Mouse (Mus musculus): ENCODE data around the gene Ifnb1. TPM values are rescaled to one million over a fixed set of nuclear protein-coding genes. Genes with fewer than 3 reads are reported as not detected.
"Not testable (repeated sequence)": the region's sequence is repeated elsewhere in the genome, so short reads cannot be mapped to it uniquely, and the experiment has no call there.

Gene Ifnb1
- not detected for total RNA-seq (2021)
- long read RNA-seq, experiment 1, result 0 reads
- long read RNA-seq, experiment 2, result 0 reads

DNA sequence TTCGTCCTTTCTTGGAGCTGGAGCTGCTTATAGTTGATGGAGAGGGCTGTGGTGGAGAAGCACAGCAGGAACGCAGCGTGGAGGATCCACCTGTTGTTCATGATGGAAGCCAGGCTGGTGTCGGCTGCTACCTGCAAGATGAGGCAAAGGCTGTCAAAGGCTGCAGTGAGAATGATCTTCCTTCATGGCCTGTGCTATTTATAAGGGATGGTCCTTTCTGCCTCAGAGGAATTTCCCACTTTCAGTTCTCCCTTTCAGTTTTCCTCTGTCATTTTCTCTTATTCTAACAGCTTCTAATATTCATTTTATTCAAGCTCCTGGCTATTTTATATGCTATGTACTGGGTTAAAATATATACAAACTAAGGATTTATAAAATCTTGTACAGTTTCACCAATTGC lies at the start of gene Ifnb1:
Gene Ifnb1, minus strand, starts transcription at position 101 of the 400 bp plus-strand sequence.
- DNase-seq (ENCODE audit: low spot score in 2 of 2), result no peak

DNA sequence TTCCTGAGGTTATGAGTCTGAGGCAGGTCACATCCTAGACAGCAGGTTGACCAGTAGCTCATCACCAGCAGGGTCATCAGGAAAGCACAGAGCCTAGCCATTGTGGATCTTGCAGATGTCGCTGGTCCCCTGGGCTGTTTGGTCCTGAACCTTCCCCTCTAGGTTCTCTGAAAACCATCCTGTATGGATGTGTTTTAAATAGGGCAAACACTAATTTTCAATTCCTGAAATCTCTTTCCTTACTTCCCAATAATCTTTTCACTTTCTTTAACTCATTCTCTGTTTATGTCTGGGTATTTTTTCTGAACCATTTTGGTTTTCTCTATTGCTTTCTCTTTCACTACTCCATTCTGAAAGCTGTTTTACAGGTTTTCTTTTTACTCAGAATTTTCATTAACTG lies 49.1 kb upstream of the Ifnb1 start, which contains the start of gene Ifna14:
Gene Ifna14, minus strand, starts transcription at position 101 of the 400 bp plus-strand sequence.
- no peak for DNase-seq (ENCODE audit: low spot score in 2 of 2)

DNA sequence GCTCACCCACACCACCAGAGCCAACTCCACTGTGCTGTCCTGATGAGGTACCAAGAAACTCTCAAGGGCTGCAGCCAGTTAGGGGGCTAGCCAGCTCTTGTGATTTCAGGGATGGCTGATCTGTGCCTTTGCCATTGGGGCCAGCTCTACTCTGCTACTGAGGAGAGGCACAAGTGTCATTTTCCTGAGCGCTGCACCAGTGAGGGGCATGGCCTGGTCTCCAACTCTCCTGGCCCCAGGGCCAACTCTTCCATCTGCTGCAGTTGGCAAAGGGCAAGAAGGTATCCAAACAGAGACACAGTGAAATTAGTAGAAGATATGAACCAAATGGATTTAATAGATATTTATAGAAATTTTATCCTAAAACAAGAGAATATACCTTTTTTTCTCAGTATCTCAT lies 39.2 kb upstream of the Ifnb1 start:
- DNase-seq (ENCODE audit: low spot score in 2 of 2), result no peak

DNA sequence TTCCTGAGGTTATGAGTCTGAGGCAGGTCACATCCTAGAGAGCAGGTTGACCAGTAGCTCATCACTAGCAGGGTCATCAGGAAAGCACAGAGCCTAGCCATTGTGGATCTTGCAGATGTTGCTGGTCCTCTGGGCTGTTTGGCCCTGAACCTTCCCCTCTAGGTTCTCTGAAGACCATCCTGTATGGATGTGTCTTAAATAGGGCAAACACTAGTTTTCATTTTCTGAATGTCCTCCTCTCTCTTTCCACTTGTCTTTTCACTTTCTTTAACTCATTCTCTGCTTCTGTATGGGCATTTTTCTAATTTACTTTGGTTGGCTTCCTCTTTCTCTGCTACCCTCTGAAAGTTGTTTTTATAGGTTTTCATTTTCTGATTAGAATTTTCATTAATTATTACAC lies 35.6 kb upstream of the Ifnb1 start, which contains the start of gene Ifna15:
Gene Ifna15, minus strand, starts transcription at position 101 of the 400 bp plus-strand sequence.
- DNase-seq (ENCODE audit: low spot score in 2 of 2), result not testable (repeated sequence)

DNA sequence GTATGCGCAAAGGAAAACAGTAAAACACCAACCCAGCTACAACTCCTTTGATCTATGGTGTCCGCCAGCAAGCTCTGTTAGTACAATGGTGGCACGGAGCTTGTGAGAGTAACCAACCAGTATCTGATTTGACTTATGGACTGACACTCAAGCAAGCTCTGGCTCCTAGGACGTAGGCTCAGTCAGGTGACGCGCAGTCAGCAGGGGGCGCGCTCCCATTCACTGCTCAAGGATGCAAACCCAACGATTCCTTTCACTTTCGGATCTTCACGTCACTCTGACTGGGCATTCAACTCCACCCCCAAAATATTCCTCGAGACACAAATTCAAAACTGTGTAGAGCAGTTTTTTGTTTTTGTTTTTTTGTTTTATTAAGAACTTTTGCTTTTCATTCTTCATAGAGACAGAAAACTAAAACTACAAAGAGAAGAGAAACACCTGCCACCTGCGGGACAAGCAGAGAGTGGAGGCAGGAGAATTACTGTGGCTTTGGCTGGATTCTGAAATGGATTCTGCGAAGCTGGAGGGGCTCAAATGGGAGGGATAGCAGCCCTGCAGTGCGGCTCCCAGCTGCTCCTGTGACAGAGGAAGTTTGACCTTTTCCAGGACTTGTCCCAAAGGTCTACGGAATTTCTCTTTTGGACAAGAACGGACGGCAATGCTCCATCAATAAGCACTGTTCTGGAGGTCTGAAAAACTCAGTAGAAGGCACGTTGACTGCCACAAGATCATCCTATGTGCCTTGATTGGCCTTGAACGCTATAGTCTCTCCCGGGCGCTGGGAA lies 27.8 kb upstream of the Ifnb1 start:
- peak; percentile 27 to 58 for DNase-seq (ENCODE audit: low spot score in 2 of 2)

DNA sequence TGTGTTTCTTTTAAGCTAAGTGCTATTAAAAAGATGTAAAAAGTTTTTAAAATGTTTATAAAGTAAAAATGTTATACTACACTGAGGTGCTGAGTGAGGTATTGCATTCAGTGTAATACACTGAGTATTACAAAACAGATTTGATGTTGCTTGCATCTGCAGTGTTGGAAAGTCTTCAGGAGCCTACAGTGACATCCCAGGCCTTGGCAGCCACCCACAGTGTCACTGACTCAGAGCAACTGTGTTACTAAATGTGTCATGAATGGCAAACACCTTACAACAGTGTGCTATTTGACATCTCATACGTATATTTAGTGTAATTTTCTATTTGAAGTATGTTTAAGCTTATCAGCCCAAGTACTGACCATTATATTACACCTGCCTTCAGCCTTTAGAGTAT lies 25.4 kb upstream of the Ifnb1 start:
- DNase-seq (ENCODE audit: low spot score in 2 of 2), result no peak

DNA sequence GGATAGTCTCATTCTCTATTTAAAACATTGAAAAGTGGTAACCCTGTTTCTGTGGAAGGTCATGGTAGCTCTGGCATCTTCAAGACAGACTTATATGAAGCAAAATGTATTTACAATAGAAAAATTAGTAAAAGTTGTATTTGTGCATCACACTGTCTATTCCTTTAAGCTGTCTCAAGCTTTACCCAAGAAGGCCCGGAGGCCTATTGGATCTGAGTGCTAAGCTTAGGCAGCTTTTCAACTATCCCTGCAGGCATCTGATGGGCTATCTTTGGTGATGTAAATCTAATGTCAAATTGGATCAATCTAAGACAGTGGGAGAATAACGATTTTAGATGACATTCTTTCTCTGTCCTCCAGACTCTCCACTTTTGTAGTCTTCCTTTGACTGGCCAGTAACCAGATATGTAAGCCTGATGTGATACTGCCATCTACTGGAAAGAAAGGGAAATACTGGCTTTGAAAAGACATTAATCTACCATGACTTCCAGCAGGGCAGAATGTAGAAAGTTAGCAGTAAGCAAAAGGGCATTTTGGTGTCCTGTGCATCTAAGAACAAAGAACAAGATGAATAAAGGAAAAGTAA lies 21.2 kb upstream of the Ifnb1 start:
- peak; percentile 15 to 80 for DNase-seq (ENCODE audit: low spot score in 2 of 2)

DNA sequence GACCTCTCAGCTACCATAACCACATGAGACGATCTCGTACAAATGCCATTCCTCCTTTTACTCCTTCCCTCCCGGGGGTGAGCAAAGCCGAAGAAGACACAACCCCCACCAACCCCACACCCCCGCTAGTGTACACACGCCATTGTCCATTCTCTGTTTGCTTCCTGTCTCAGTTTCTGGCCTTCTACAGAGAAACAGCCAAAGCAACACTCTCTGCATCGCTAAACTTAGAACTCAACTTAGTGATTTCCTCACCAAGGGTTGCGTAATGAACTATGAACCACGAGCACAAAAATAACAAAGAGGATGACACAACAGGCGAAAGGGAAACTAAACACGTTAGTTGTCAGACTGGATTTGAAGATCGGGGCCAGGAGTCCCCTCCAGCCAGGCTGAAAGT lies 14.8 kb upstream of the Ifnb1 start:
- DNase-seq (ENCODE audit: low spot score in 2 of 2), result no peak

DNA sequence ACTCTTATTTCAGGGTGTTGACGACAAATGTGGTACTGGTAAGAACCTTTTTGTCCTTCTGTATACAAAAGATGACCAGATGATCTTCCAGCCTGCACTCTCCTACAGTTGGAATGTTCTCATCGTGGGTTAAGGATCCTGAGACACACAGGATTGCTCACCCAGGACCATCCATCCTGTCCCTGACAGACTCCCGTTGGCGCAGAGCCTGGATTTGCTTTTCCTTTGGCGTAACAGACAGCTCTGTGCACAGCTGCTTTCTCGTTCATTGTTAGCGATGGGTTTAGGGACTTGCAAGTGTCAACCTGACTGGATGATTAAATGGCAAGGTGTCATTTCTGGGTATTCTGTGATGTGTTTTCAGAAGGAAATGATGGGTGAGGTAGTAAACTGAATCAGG lies 14.1 kb upstream of the Ifnb1 start:
- no peak for DNase-seq (ENCODE audit: low spot score in 2 of 2)

DNA sequence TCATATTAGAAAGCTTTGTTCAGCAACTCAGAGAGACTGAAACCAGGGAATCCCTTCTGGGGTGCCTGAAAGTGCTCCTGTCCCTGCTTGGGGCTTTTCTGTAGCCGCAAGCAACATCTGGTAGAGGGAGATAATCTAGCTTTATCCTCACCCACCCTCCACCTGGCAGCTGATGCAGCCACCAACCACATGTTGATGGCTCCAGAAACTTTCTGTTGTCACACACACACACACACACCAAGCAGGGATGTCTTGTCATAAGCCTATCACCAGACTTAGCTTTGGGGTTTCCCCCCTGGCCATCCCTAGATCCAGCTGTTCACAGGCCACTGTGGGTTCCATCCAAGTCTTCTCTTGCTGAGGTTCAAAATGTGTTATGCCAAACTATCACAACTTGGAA lies 13.2 kb upstream of the Ifnb1 start:
- DNase-seq (ENCODE audit: low spot score in 2 of 2), result no peak

DNA sequence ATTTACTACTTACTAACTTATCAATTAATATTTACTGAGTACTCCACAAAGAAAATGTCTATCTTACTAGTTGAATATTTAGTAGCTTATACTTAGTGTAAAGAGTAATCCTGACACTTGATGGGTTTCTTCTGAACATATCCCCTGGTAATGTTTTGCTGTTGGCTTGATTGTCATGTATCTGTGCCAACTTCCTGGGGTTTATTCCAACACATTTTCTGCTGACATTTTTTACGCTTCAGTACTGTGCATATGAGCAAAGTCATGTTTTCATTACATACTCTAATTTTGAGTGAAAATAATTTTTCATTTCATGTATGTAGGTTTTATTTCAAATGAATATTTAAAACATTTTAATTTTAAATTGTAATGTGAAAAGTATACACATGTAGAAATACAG lies 12.3 kb upstream of the Ifnb1 start:
- no peak for DNase-seq (ENCODE audit: low spot score in 2 of 2)

DNA sequence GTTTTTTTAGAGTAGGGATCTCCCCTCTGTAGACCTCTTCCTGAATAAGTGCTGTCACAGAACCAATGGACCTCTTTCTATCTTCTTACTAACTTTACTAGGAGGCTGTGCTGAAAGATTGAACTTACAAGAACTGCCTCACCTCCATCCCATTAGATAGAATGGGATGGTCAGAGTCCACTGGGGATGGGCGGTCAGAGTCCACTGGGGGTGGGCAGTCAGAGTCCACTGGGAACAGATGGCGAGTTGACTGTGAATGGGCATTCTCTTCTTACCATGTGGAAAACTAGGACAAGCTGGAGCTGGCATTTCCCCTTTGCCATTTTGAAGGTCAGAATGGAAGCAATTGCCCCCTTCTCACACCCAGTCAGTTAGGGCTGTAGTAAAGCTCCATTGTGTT lies 10.9 kb upstream of the Ifnb1 start:
- no peak for DNase-seq (ENCODE audit: low spot score in 2 of 2)

DNA sequence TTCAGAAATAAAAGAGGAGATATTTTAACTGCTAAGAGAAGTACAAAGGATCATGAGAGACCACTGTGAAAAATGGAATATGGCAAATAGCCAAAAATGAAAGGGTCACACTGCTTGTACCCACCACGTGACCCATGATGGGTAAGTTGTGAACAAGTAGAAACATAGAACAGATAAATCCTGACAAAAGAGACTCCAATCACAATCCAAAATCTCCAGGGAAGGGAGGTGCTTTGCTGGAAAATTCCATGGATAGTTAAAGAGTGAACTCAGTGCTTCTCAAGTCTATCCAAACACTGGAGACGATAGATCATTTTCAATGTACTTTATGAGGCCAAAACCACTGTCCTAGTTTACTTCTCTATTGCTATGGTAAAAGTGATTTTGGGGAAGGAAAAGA lies 8.3 kb upstream of the Ifnb1 start:
- DNase-seq (ENCODE audit: low spot score in 2 of 2), result no peak

DNA sequence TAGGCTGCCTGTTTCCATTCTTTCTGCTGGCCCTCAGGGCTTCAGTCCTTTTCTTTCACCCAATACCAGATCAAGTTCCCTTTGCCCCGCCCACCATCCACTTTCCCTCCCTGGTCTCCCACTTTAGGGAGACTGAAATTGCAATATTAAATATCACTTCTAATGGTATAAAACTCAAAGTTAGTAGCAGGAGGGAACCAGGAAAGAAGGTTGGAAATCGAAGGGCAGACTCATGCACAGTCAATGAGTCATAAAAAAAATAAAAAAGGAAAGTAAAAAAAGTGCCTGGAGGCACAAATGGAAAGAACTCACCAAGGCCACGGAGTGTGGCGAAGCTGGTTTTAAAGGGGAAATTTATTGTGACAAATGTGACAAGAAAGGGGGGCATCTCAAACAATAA lies 7.7 kb upstream of the Ifnb1 start:
- DNase-seq (ENCODE audit: low spot score in 2 of 2), result no peak

DNA sequence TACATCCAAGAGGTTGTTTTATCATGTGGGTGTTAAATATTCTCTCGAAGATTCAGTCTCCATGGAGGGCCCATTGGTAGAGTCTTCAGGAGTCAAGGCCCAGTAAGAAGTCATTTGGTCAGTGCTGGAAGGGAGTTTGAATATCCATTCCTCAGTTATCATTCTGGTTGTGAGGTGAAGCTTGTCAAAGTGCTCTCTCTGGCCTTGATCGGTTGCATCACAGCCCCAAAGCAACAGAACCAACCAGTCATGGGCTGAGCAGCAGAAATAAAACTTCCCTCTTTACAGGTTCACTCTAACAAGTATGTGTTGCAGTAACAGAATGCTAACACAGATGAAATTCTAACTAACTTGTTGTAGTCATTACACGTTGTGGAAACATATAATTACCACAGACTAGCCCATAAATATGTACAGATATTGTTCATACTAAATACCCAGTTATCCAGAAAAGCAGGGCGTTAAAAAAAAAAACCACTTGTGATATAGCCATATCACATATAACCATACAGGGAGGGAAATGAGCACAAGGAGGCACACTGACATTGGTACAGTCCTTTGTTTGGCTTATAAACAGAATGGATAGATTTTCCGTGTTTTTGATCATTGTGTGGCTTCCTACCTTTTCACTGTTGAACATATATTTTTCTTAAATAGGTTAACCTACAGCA lies 3.9 kb upstream of the Ifnb1 start:
- DNase-seq (ENCODE audit: low spot score in 2 of 2), result no peak

DNA sequence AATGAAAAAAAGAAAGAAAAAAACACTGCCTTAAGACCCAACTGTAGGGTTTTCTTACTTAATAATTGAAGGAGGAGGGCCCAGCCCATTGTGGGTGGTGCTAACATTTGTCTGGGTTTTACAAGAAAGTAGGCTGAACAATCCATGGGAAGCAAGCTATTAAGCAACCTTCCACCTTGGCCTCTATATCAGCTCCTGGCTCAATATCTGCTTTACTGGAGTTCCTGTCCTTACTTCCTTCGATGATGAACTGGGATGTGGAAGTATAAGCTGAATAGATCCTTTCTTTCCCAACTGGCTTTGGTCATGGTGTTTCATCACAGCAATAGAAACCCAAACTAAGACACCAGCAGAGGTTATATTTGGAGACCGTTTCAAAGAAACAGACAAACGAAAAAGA lies 2.8 kb upstream of the Ifnb1 start:
- DNase-seq (ENCODE audit: low spot score in 2 of 2), result no peak

DNA sequence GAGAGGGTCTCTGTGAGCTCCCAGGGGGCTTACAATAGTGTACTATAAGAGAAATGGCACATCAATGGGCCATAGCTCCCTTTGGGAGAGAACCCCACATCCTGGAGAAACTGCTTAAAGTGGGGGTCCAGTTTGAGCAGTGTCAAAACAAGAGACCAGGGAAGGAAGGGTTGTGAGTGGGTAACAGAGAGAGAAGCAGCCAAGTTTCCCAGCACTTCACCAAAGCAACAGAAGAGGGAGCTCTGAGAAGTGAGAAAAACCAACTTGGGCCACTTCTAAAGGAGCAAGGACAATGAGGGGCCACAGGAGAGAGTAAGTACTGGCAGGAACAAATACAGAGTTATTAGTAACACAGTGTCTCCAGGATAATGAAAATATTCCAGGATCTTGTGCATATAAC lies 667 bp upstream of the Ifnb1 start:
- no peak for DNase-seq (ENCODE audit: low spot score in 2 of 2)

DNA sequence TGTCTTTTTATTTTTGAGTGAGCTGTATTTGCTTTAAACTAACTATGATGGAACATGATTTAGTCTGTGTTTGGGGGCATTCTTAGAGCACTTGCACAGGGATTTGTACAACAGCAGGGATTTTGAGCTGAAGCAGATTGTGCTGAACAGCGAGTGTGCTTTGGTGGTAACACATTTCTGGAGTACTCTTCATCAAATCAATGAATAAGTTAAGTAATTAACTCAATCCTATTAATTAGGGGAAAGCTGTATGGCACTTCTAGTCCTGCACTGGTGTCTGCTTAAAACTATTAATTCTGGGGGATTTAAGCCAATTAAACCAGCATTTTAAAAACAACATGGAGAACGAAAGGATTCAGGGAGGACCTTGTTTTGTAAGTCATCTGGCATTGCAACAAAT lies 4.6 kb downstream of the Ifnb1 start:
- DNase-seq (ENCODE audit: low spot score in 2 of 2), result peak in 1 of 2 experiments; percentile 11

DNA sequence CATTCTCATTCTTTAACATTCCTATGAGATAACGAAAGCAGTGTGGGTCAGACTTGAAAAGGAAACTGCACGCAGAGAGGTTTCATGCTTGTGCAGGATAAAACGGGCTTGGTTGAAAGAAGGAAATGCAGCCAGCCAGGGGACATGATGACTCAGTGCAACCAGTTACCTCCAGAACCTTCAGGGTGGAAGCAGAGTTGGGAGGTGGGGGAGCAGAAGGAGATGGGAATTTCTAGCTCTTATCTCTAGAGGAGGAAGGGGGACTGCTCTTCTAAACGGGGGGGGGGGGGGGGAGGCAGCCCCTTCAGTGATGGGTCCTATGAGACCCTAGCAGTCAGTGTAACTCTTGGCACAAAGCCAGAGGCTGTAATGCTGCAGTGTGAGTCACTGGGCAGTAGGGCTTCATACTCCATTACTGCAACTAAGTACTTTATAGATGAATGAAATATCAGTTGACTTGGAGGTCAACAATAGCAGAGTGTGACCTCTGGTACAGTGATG lies 6.8 kb downstream of the Ifnb1 start:
- DNase-seq (ENCODE audit: low spot score in 2 of 2), result no peak

DNA sequence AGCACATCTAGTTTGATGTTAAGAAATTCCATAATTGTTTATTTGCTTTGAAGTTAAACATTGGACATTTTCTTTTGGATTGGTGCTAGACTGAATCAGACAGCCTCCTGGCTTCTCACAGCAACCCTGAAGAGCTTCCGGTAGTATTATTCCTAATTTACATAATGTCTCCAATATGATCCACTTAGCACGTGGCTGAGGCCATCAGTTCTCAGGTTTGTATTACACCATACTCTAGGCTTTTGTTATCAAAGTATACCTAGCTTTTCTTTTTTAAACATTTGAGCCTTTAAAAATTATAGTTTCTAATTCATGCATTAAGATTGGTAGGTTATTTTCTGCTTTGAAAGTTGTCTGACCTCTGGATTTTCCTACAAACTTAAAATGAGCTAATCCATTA lies 7.3 kb downstream of the Ifnb1 start:
- no peak for DNase-seq (ENCODE audit: low spot score in 2 of 2)

DNA sequence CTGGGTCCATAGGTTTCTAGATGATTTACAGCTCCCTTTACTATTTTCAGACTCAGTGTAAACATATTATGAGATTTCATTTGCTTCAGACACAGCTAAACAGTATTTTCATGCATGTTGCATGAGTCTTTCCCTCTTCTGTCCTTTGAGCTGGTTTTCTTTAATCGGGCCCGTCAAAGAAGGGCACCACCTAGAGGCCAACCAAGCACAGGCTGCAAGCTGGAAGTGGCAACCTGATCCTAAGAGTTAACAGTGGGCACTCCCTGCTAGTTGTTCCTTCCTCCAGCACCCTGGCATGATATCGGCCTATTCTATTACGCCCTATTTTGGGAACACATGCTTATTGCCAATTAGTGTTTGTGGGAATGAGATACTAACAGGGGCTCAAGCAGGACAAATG lies 8.2 kb downstream of the Ifnb1 start:
- peak in 1 of 2 experiments; percentile 29 for DNase-seq (ENCODE audit: low spot score in 2 of 2)

DNA sequence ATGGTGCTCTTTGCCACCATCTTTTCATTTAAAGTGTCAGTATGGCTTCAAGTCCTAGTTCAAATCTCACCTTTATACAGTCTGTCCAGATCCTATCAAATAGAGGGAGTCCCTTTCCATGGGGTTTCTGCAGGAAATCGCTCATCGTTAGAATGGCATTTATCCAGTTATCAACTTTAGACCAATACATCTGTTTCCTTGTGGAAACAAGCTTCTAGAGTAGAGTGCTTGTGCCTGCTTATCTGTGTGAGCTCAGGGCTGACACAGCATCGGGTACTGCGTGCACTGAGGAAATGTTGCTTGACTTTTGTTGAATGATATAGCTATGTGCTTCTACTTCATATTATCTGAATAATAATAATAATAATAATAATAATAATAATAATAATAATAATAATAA lies 8.8 kb downstream of the Ifnb1 start:
- DNase-seq (ENCODE audit: low spot score in 2 of 2), result no peak
